Mouse (Mus musculus) spleen, adult 10 weeks (tissue): ENCODE measurements around the gene Fcrl5. TPM values are rescaled to one million over a fixed set of nuclear protein-coding genes. Genes with fewer than 3 reads are reported as not detected.

ENCODE experiments used
- polyA plus RNA-seq: library from polyadenylated mRNA; stranded (reverse); fragments of 350-450 nt; fragmentation: Illumina TruSeq; extraction: RNeasy Lipid Tissue Mini Kit (QIAGEN cat#74804); gene quantifications from one replicate; pipeline ENCODE4 v1.2.3, GENCODE M21; 2015; ENCODE audit warnings: low replicate concordance; ENCODE audit not compliant: insufficient read depth

Fcrl5 gene
- polyA plus RNA-seq: 38.6 TPM

DNA sequence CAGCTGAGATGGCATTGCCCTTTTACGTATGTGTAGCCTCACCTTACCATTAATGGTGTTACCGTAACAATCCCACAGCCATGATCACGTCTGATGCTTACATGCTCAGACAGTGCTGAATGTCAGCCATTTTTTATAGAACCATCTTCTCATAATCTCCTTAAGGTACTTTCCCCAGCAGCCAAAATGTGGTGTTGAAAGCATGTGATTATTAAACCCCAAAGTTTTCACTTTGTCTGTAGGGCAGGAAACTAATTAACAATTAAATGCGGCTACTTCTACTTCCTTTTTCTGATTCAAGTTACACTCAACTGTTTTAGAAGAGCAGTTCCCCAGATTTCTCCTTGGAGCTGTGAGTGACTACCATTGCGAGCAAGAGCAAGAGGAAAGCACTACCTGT, at the start of gene Fcrl5:
TSS of gene Fcrl5 (plus strand) at position 295 of the 400 bp plus-strand sequence.

DNA sequence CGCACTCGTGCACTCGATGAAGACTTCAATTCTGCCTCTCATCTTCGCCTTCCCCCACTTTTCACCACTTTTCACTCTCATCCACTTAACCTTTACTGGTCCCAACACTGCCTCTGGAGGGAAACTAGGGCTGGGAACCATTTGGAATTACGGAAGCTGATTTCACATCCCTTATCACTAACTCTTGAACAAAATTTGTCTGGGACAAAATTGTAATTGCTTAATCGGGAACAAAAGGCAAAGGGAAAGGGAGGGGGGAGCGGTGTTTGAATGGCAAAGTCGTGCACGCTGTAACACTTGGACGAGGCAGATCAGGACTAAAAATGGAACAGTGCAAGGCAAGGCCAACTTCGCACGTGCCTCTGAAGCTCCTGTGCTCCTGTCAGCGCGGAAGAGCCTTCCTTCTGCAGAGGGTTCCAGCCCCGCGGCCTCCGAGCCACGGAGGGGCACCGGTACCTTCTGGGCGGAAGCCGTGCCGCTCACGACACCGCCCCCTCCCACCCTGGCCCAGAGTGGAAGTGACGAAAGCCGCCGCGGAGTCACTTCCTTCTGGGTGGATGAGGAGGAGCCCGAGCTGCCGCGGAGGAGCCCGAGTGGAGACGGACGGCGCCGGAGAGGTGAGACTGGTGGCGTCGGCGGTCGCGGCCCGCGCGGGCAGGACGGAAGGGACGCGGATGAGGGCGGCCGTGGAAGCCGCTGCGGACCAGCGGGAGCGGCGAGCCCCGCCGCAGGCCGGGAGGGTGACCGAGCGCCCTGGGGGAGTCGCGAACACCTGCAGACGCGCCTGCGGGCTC, 89.7 kb downstream of the Fcrl5 start, which contains the start of gene Etv3:
TSS of gene Etv3 (plus strand) at position 365 of the 794 bp plus-strand sequence.

Other genes with a start within 250 kb of the Fcrl5 start
- 0.15 TPM for gene Fcrls, start 172.0 kb upstream of the Fcrl5 start, polyA plus RNA-seq
- gene Cd5l, start 77.9 kb upstream of the Fcrl5 start, polyA plus RNA-seq: 61.8 TPM
- gene Fcrl1, start 59.4 kb upstream of the Fcrl5 start, polyA plus RNA-seq: 209 TPM
- gene Etv3, start 89.6 kb downstream of the Fcrl5 start, polyA plus RNA-seq: 53.5 TPM
- 14.8 TPM for gene Arhgef11, start 181.8 kb downstream of the Fcrl5 start, polyA plus RNA-seq